Mouse (Mus musculus): Measurements from ENCODE around the gene Tnfrsf19. TPM values are rescaled to one million over a fixed set of nuclear protein-coding genes. Genes with fewer than 3 reads are reported as not detected.

The Tnfrsf19 gene
- 21.4 TPM in 2 replicates for polyA plus RNA-seq (2015; fragmentation: Nextera tagmentation; extraction: Ambion mirVana)

GRCm38 (mm10) chr14:61046091-61046681 is at the start of gene Tnfrsf19:
Gene Tnfrsf19 (minus strand): TSS chr14:61046490.
- Histone ChIP-seq H3K9ac (peak within 1 kb of the TSS; percentile 88), H3K4me3 (peak within 1 kb of the TSS; percentile 64), H3K4me2 (peak within 1 kb of the TSS; percentile 87), H3K36me3 (no peaks in the 10 kb centered on the region), H3K4me1 (peaks cover 40% of the 10 kb centered on the region), H3K27ac (replicated peaks) (peak within 1 kb of the TSS; percentile 83), H3K27me3 (replicated peaks) (peaks cover 5% of the 10 kb centered on the region; the same call in 1 of the 2 replicates), H3K9me3 (no peaks in the 10 kb centered on the region)
- peak; percentile 73; the same call in 1 of the 2 replicates for ATAC-seq (ENCODE audit: extremely low read depth, insufficient number of reproducible peaks, low FRiP score, low TSS enrichment)
- under 1% methylated on average over 38 of the region's 38 CpGs for WGBS

GRCm38 (mm10) chr14:61092073-61092472 is 45.8 kb upstream of the Tnfrsf19 start:
- Histone ChIP-seq H3K4me1 (no peaks in the 10 kb centered on the region), H3K4me3 (no peak overlapping the region), H3K9ac (no peak overlapping the region), H3K4me2 (no peak overlapping the region), H3K36me3 (no peaks in the 10 kb centered on the region), H3K27me3 (replicated peaks) (no peaks in the 10 kb centered on the region), H3K9me3 (no peaks in the 10 kb centered on the region), H3K27ac (replicated peaks) (no peak overlapping the region)
- no peak for ATAC-seq (ENCODE audit: extremely low read depth, insufficient number of reproducible peaks, low FRiP score, low TSS enrichment)
- 85% methylated on average over 3 of the region's 3 CpGs for WGBS

GRCm38 (mm10) chr14:61090955-61091354 is 44.7 kb upstream of the Tnfrsf19 start:
- Histone ChIP-seq H3K4me3 (no peak overlapping the region), H3K4me2 (no peak overlapping the region), H3K27ac (replicated peaks) (no peak overlapping the region), H3K4me1 (no peaks in the 10 kb centered on the region), H3K9ac (no peak overlapping the region), H3K9me3 (no peaks in the 10 kb centered on the region), H3K36me3 (no peaks in the 10 kb centered on the region), H3K27me3 (replicated peaks) (no peaks in the 10 kb centered on the region)
- 73% methylated on average over 5 of the region's 5 CpGs for WGBS
- ATAC-seq (ENCODE audit: extremely low read depth, insufficient number of reproducible peaks, low FRiP score, low TSS enrichment), result no peak

- Histone ChIP-seq H3K4me2 (no peak overlapping the region), H3K4me3 (no peak overlapping the region), H3K9ac (no peak overlapping the region), H3K27ac (replicated peaks) (no peak overlapping the region), H3K9me3 (no peaks in the 10 kb centered on the region), H3K27me3 (replicated peaks) (no peaks in the 10 kb centered on the region), H3K4me1 (no peaks in the 10 kb centered on the region), H3K36me3 (no peaks in the 10 kb centered on the region)
- ATAC-seq (ENCODE audit: extremely low read depth, insufficient number of reproducible peaks, low FRiP score, low TSS enrichment), result no peak
- WGBS, result 56% methylated on average over 8 of the region's 8 CpGs
Observed at GRCm38 (mm10) chr14:61088187-61088586, 41.9 kb upstream of the Tnfrsf19 start.

- H3K4me1 ChIP-seq, result peaks cover 14% of the 10 kb centered on the region
- H3K4me3 ChIP-seq, result no peak overlapping the region
- H3K9me3 ChIP-seq, result no peaks in the 10 kb centered on the region
- H3K36me3 ChIP-seq, result no peaks in the 10 kb centered on the region
- no peak overlapping the region for H3K9ac ChIP-seq
- no peak for ATAC-seq (ENCODE audit: extremely low read depth, insufficient number of reproducible peaks, low FRiP score, low TSS enrichment)
- no peak overlapping the region for H3K27ac ChIP-seq (replicated peaks)
- 44% methylated on average over 3 of the region's 3 CpGs for WGBS
- H3K27me3 ChIP-seq (replicated peaks), result no peaks in the 10 kb centered on the region
- no peak overlapping the region for H3K4me2 ChIP-seq
Observed at GRCm38 (mm10) chr14:61085325-61085724, 39.0 kb upstream of the Tnfrsf19 start.

- Histone ChIP-seq H3K27me3 (replicated peaks) (no peaks in the 10 kb centered on the region), H3K9ac (no peak overlapping the region), H3K4me3 (no peak overlapping the region), H3K27ac (replicated peaks) (no peak overlapping the region), H3K36me3 (no peaks in the 10 kb centered on the region), H3K9me3 (no peaks in the 10 kb centered on the region), H3K4me1 (no peaks in the 10 kb centered on the region), H3K4me2 (no peak overlapping the region)
- ATAC-seq (ENCODE audit: extremely low read depth, insufficient number of reproducible peaks, low FRiP score, low TSS enrichment), result no peak
- 77% methylated on average over 1 of the region's 1 CpGs for WGBS
Observed at GRCm38 (mm10) chr14:61069555-61069954, 23.3 kb upstream of the Tnfrsf19 start.

GRCm38 (mm10) chr14:61061729-61062128 is 15.4 kb upstream of the Tnfrsf19 start:
- H3K27me3 ChIP-seq (replicated peaks), result 0 out of 2 replicates have a peak, but pooled peaks cover 3% of the 10 kb centered on the region
- no peak overlapping the region for H3K27ac ChIP-seq (replicated peaks)
- ATAC-seq (ENCODE audit: extremely low read depth, insufficient number of reproducible peaks, low FRiP score, low TSS enrichment), result no peak
- no peak overlapping the region for H3K4me2 ChIP-seq
- H3K4me1 ChIP-seq, result peaks cover 13% of the 10 kb centered on the region
- no peak overlapping the region for H3K4me3 ChIP-seq
- H3K36me3 ChIP-seq, result no peaks in the 10 kb centered on the region
- no peak overlapping the region for H3K9ac ChIP-seq
- WGBS, result 58% methylated on average over 3 of the region's 3 CpGs
- H3K9me3 ChIP-seq, result no peaks in the 10 kb centered on the region

- no peak overlapping the region for H3K27ac ChIP-seq (replicated peaks)
- no peak overlapping the region for H3K4me2 ChIP-seq
- 0 out of 2 replicates have a peak, but pooled peaks cover 11% of the 10 kb centered on the region for H3K27me3 ChIP-seq (replicated peaks)
- H3K9ac ChIP-seq, result no peak overlapping the region
- H3K9me3 ChIP-seq, result no peaks in the 10 kb centered on the region
- no peak overlapping the region for H3K4me3 ChIP-seq
- no peaks in the 10 kb centered on the region for H3K36me3 ChIP-seq
- peaks cover 28% of the 10 kb centered on the region for H3K4me1 ChIP-seq
- no peak for ATAC-seq (ENCODE audit: extremely low read depth, insufficient number of reproducible peaks, low FRiP score, low TSS enrichment)
- 80% methylated on average over 9 of the region's 9 CpGs for WGBS
Observed at GRCm38 (mm10) chr14:61059316-61059945, 13.1 kb upstream of the Tnfrsf19 start.

- peaks cover 25% of the 10 kb centered on the region for H3K4me1 ChIP-seq
- 0 out of 2 replicates have a peak, but pooled peaks cover 11% of the 10 kb centered on the region for H3K27me3 ChIP-seq (replicated peaks)
Observed at GRCm38 (mm10) chr14:61056962-61057361, 10.7 kb upstream of the Tnfrsf19 start.

GRCm38 (mm10) chr14:61056445-61056844 is 10.2 kb upstream of the Tnfrsf19 start:
- Histone ChIP-seq H3K4me1 (peaks cover 25% of the 10 kb centered on the region), H3K4me2 (peak overlapping the region; percentile 75), H3K27ac (replicated peaks) (no peak overlapping the region), H3K9me3 (peaks cover 6% of the 10 kb centered on the region; the same call in 1 of the 2 replicates), H3K27me3 (replicated peaks) (peaks cover 12% of the 10 kb centered on the region; the same call in 1 of the 2 replicates), H3K9ac (peak overlapping the region; percentile 74), H3K36me3 (no peaks in the 10 kb centered on the region), H3K4me3 (peak overlapping the region; percentile 45)
- no peak for ATAC-seq (ENCODE audit: extremely low read depth, insufficient number of reproducible peaks, low FRiP score, low TSS enrichment)
- under 1% methylated on average over 16 of the region's 16 CpGs for WGBS

More at GRCm38 (mm10) chr14:61056962-61057361, 10.7 kb upstream of the Tnfrsf19 start:
- Histone ChIP-seq H3K4me3 (peak overlapping the region; percentile 45), H3K9ac (peak overlapping the region; percentile 74), H3K4me2 (peak overlapping the region; percentile 75), H3K27ac (replicated peaks) (no peak overlapping the region), H3K9me3 (peaks cover 6% of the 10 kb centered on the region; the same call in 1 of the 2 replicates), H3K36me3 (no peaks in the 10 kb centered on the region)
- no peak for ATAC-seq (ENCODE audit: extremely low read depth, insufficient number of reproducible peaks, low FRiP score, low TSS enrichment)
- whole genome bisulfite sequencing, result 7% methylated on average over 11 of the region's 11 CpGs

GRCm38 (mm10) chr14:61055864-61056263 is 9.6 kb upstream of the Tnfrsf19 start:
- Histone ChIP-seq H3K36me3 (no peaks in the 10 kb centered on the region), H3K9me3 (peaks cover 6% of the 10 kb centered on the region; the same call in 1 of the 2 replicates), H3K27me3 (replicated peaks) (peaks cover 17% of the 10 kb centered on the region; the same call in 1 of the 2 replicates), H3K4me3 (peak overlapping the region; percentile 45), H3K27ac (replicated peaks) (no peak overlapping the region), H3K9ac (peak overlapping the region; percentile 74), H3K4me1 (peaks cover 25% of the 10 kb centered on the region), H3K4me2 (peak overlapping the region; percentile 75)
- WGBS, result 60% methylated on average over 1 of the region's 1 CpGs
- no peak for ATAC-seq (ENCODE audit: extremely low read depth, insufficient number of reproducible peaks, low FRiP score, low TSS enrichment)
